Mouse (Mus musculus) liver, embryonic 12.5 days (tissue): ENCODE measurements at regions not wholly inside any gene's neighbourhood (a gene's known extent, or its start where the extent isn't known, plus 50 kb on each side); places are given as distances from the start of the nearest gene placed in this dataset.
A peak's percentile ranks its signal among the peaks of the same experiment; 100 is the strongest.

Experiments used
- ATAC-seq: fragments of 200-750 bp; cut with Nextera tagmentation; 2 replicates; pipeline ENCODE4 v1.8.0; 2017; ENCODE audit warnings: moderate number of reproducible peaks, mild to moderate bottlenecking, moderate library complexity
- H3K27ac ChIP-seq: fragments of 300-500 bp; sonication (generic); 2 replicates; pipeline ENCODE4 v1.5.1; 2016; ENCODE audit warnings: mild to moderate bottlenecking
- H3K27me3 ChIP-seq: fragments of 300-500 bp; sonication (generic); replicated peaks from 2 replicates; pipeline ENCODE4 v1.6.1; 2016; ENCODE audit warnings: mild to moderate bottlenecking, moderate library complexity
- H3K36me3 ChIP-seq: fragments of 300-500 bp; sonication (generic); 2 replicates; pipeline ENCODE4 v1.6.1; 2016; ENCODE audit warnings: mild to moderate bottlenecking, moderate library complexity
- H3K4me1 ChIP-seq: fragments of 300-500 bp; sonication (generic); 2 replicates; pipeline ENCODE4 v1.6.1; 2016
- H3K4me2 ChIP-seq: fragments of 300-500 bp; sonication (generic); 2 replicates; pipeline ENCODE4 v1.6.1; 2016; ENCODE audit warnings: mild to moderate bottlenecking, moderate library complexity
- H3K4me3 ChIP-seq: fragments of 300-500 bp; sonication (generic); 2 replicates; pipeline ENCODE4 v1.5.1; 2016; ENCODE audit warnings: mild to moderate bottlenecking, moderate library complexity
- H3K9ac ChIP-seq: fragments of 300-500 bp; sonication (generic); 2 replicates; pipeline ENCODE4 v1.6.1; 2016; ENCODE audit warnings: mild to moderate bottlenecking, moderate library complexity
- H3K9me3 ChIP-seq: fragments of 300-500 bp; sonication (generic); replicated peaks from 2 replicates; pipeline ENCODE4 v1.6.1; 2016; ENCODE audit warnings: mild to moderate bottlenecking, moderate library complexity
- WGBS: fragments of 180-500 bp; shearing (Covaris S2); methylation state at CpG from one replicate; pipeline ENCODE4 v1.1.7; 2016; ENCODE audit not compliant: insufficient replicate concordance; 5-methylcytosine and 5-hydroxymethylcytosine counted together

DNA sequence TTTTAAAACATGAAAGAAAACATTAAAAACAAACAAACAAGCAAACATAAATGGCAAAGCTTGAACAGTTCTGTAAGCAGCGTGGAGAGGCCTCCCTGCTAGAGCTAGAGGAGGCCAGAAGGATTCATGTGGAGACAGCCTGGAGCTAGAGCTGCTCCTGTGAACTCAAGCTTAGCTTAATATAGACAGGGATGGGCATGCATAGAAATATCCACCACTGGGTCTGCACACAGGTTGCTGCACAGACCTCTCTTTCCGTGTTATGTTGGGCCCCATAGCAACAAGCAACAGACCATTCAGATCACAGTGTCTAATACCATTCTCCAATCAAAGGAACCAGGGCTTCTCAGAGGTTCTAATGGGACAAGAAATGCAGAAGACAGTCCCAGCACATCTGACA lies 122.9 kb upstream of the Magi3 start:
- no peaks in the 10 kb centered on the region for H3K9me3 ChIP-seq
- H3K4me3 ChIP-seq: no peak overlapping the region
- H3K4me2 ChIP-seq: no peak overlapping the region
- no peaks in the 10 kb centered on the region for H3K36me3 ChIP-seq
- no peak overlapping the region for H3K27ac ChIP-seq
- 61% methylated on average over 2 of the region's 2 CpGs for whole genome bisulfite sequencing
- no peak for ATAC-seq
- H3K4me1 ChIP-seq: no peaks in the 10 kb centered on the region
- H3K9ac ChIP-seq: no peak overlapping the region
- no peaks in the 10 kb centered on the region for H3K27me3 ChIP-seq

DNA sequence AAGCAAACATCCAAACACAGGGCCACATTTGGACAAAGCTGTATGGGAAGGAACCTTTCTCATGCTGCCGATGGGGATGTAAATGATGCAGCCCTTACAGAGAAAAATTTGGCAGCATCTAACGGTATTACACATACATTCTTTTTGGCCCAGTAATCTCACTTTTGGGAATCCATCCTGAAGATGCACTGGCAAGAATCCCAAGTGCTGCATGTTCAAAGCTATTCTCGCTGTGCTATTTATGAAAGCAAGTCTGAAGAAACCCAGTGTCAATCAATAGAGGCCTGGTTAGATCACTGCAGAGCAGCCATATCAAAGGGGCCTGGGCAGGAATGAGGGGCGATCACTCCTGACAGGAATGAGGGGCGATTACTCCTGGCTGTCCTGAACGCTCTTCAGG lies 122.0 kb upstream of the Magi3 start:
- Histone ChIP-seq H3K27me3 (no peaks in the 10 kb centered on the region), H3K4me1 (no peaks in the 10 kb centered on the region), H3K27ac (no peak overlapping the region), H3K4me2 (no peak overlapping the region), H3K4me3 (no peak overlapping the region), H3K36me3 (no peaks in the 10 kb centered on the region), H3K9ac (no peak overlapping the region), H3K9me3 (no peaks in the 10 kb centered on the region)
- no peak for ATAC-seq
- WGBS: 74% methylated on average over 6 of the region's 6 CpGs

GRCm38 (mm10) chr3:104340331-104340730 lies 120.2 kb upstream of the Magi3 start:
- ATAC-seq: no peak
- Histone ChIP-seq H3K9me3 (no peaks in the 10 kb centered on the region), H3K4me1 (no peaks in the 10 kb centered on the region), H3K27me3 (no peaks in the 10 kb centered on the region), H3K36me3 (no peaks in the 10 kb centered on the region), H3K27ac (no peak overlapping the region), H3K4me3 (no peak overlapping the region), H3K9ac (no peak overlapping the region), H3K4me2 (no peak overlapping the region)
- WGBS: 33% methylated on average over 2 of the region's 2 CpGs

DNA sequence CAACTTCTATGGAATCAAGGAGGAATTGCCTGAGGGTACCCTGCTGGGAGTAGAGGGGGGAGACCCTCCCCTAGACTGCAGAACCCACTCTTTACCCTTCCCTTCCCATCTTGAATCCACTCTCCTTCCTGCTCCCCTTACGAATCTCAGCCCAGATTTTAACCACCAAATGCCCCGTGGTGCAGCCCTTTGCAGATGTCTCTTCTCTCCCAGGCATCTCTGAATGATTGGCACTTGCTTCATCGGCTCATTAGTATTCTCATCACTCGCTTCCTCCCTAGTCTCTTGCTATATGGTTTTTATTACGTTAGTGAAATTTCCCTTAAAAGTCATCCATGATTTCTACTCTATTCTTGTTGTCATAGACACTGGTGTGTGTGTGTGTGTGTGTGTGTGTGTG lies 116.7 kb upstream of the Magi3 start:
- H3K4me2 ChIP-seq: no peak overlapping the region
- no peak overlapping the region for H3K27ac ChIP-seq
- ATAC-seq: no peak
- H3K9me3 ChIP-seq: no peaks in the 10 kb centered on the region
- 63% methylated on average over 5 of the region's 5 CpGs for WGBS
- H3K4me1 ChIP-seq: no peaks in the 10 kb centered on the region
- no peak overlapping the region for H3K9ac ChIP-seq
- no peaks in the 10 kb centered on the region for H3K27me3 ChIP-seq
- H3K36me3 ChIP-seq: no peaks in the 10 kb centered on the region
- H3K4me3 ChIP-seq: no peak overlapping the region

DNA sequence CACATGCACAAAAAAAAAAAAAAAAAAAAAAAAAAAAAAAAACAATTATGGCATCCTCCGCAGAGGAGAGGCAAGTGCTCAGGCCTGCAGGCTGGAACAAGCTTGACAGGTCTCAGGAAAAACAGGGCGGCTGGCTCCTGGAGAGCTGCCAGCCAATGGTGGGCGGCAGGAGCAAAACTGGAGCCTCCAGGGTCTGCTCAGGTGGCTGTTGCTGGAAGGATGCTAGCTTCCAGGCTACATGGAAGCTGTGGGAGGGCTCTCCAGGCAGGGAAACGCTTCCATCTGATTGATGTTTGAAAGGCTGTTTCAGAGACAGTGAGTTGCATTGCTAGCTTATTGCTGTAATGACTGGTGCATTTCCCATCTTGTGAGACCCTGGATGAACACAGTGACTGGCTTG lies 116.1 kb upstream of the Magi3 start:
- WGBS: 57% methylated on average over 4 of the region's 4 CpGs
- no peak overlapping the region for H3K27ac ChIP-seq
- ATAC-seq: no peak

DNA sequence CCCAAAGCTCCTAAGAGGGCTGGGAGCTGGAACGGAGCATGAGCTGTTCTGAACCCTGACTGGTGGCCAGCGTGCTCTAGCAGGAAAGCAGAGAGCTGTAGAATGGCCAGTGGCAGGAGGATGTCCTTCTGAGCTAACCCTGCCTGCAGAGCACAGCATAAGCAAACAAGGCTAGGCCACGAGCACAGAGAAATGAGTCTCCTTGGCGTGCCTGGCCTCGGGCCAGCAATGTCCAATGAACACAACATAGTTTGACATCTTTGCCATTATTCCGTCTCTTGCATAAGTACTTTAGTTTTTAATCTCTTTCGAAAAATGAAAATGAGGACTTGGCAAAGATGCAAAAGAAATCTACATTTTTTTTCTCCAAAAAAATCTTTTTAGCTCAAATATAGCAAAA lies 114.6 kb upstream of the Magi3 start:
- Histone ChIP-seq H3K9ac (no peak overlapping the region), H3K36me3 (no peaks in the 10 kb centered on the region), H3K4me1 (no peaks in the 10 kb centered on the region), H3K27ac (no peak overlapping the region), H3K9me3 (no peaks in the 10 kb centered on the region), H3K27me3 (no peaks in the 10 kb centered on the region), H3K4me2 (no peak overlapping the region), H3K4me3 (no peak overlapping the region)
- ATAC-seq: no peak
- WGBS: 63% methylated on average over 7 of the region's 7 CpGs

More for the DNA sequence above, 116.1 kb upstream of the Magi3 start:
- no peaks in the 10 kb centered on the region for H3K4me1 ChIP-seq
- no peaks in the 10 kb centered on the region for H3K36me3 ChIP-seq
- H3K9me3 ChIP-seq: no peaks in the 10 kb centered on the region
- no peak overlapping the region for H3K9ac ChIP-seq
- H3K4me2 ChIP-seq: no peak overlapping the region
- H3K27me3 ChIP-seq: no peaks in the 10 kb centered on the region
- no peak overlapping the region for H3K4me3 ChIP-seq

DNA sequence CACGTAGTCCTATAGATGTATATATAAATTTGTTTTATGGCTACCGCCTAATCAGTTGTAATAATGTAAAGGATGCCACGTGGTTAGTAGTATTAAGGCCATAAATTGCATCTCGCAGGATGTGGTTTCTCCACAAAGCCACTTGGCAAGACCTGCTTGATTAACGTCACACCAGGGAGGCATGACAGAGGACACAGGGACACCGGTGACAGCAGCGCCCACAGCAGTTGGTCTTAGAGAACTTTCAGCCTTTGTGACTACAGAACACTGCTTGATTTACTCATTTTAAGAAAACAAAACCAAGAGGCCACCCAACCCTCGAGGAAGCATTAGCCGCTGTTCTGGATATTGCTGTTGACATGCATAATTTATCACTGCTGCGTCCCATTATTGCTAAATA lies 113.2 kb upstream of the Magi3 start:
- 67% methylated on average over 10 of the region's 10 CpGs for WGBS
- H3K27ac ChIP-seq: no peak overlapping the region
- no peaks in the 10 kb centered on the region for H3K36me3 ChIP-seq
- H3K4me2 ChIP-seq: no peak overlapping the region
- no peak for ATAC-seq
- H3K9ac ChIP-seq: no peak overlapping the region
- H3K9me3 ChIP-seq: no peaks in the 10 kb centered on the region
- 0 out of 2 replicates have a peak, but pooled peaks cover 1% of the 10 kb centered on the region for H3K4me1 ChIP-seq
- H3K27me3 ChIP-seq: no peaks in the 10 kb centered on the region
- no peak overlapping the region for H3K4me3 ChIP-seq

DNA sequence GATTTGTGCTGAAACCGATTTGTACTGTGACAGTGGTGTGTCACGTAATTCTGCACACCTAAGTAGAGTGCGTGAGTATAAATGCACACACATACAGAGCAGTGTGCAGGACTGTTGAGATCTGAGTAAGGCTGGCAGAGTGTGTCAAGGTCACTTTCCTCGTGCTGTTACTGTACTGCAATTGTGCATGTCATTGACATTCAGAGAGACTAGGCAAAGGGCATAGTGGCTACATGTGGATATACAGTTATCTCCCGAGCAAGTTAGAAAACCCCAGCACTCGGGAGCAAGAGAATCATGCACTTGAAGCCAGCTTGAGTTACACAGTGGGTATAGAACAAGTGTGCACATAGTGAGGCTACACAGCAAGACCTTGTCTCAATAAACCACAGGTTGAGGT lies 110.5 kb upstream of the Magi3 start:
- WGBS: 68% methylated on average over 6 of the region's 6 CpGs
- ATAC-seq: no peak
- no peak overlapping the region for H3K27ac ChIP-seq

GRCm38 (mm10) chr3:104327829-104328228 lies 107.7 kb upstream of the Magi3 start:
- H3K27ac ChIP-seq: no peak overlapping the region
- H3K4me3 ChIP-seq: no peak overlapping the region
- peaks cover 15% of the 10 kb centered on the region for H3K4me1 ChIP-seq
- WGBS: 48% methylated on average over 1 of the region's 1 CpGs
- no peaks in the 10 kb centered on the region for H3K27me3 ChIP-seq
- no peaks in the 10 kb centered on the region for H3K36me3 ChIP-seq
- H3K9ac ChIP-seq: no peak overlapping the region
- no peaks in the 10 kb centered on the region for H3K9me3 ChIP-seq
- peak overlapping the region; percentile 22; the same call in 1 of the 2 replicates for H3K4me2 ChIP-seq
- no peak for ATAC-seq

More for the DNA sequence above, 110.5 kb upstream of the Magi3 start:
- H3K4me3 ChIP-seq: no peak overlapping the region
- H3K4me1 ChIP-seq: peaks cover 15% of the 10 kb centered on the region
- H3K9ac ChIP-seq: no peak overlapping the region
- H3K36me3 ChIP-seq: no peaks in the 10 kb centered on the region
- no peaks in the 10 kb centered on the region for H3K27me3 ChIP-seq
- no peak overlapping the region for H3K4me2 ChIP-seq
- H3K9me3 ChIP-seq: no peaks in the 10 kb centered on the region

DNA sequence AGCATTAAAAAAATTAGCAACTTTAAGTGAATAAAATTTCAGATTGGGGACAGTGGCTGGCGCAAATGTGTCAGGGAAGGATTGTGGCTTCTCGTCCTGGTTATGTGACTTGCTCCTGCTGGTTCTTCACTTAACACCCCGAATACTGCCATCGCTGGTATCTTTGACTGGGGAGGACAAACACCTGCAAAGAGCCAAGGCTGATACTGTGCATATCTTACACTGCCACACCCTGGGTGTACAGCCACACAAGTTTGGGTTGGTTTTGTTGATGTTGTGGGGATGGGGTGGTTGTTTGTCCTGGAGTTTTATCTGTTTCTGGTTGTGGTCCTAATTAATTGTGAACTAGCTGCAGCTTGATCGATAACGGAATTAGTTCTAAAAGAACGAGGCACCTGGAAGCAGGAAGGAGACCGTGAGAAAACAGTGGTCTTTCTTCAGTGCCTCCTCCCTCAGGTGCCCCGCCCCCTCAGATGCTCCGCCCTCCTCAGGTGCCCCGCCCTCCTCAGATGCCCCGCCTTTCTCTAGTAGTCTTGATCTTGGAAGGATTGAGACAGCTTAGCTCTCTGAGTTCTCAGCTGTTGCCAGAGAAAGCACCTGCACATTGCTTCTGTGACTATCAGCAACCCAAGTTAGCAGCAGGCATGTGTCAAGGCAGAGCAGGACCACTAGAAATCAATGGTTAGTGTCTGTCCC lies 107.0 kb upstream of the Magi3 start:
- Histone ChIP-seq H3K4me2 (peak overlapping the region; percentile 22), H3K36me3 (no peaks in the 10 kb centered on the region), H3K27ac (no peak overlapping the region), H3K9ac (no peak overlapping the region), H3K9me3 (no peaks in the 10 kb centered on the region), H3K4me3 (no peak overlapping the region), H3K27me3 (no peaks in the 10 kb centered on the region), H3K4me1 (peaks cover 15% of the 10 kb centered on the region)
- WGBS: 48% methylated on average over 12 of the region's 12 CpGs
- ATAC-seq: peak; percentile 87

GRCm38 (mm10) chr3:104322591-104322990 lies 102.4 kb upstream of the Magi3 start:
- Histone ChIP-seq H3K4me3 (no peak overlapping the region), H3K27me3 (no peaks in the 10 kb centered on the region), H3K4me2 (no peak overlapping the region), H3K4me1 (peaks cover 21% of the 10 kb centered on the region), H3K36me3 (no peaks in the 10 kb centered on the region), H3K27ac (no peak overlapping the region), H3K9me3 (no peaks in the 10 kb centered on the region), H3K9ac (no peak overlapping the region)
- ATAC-seq: no peak
- 44% methylated on average over 2 of the region's 2 CpGs for WGBS

DNA sequence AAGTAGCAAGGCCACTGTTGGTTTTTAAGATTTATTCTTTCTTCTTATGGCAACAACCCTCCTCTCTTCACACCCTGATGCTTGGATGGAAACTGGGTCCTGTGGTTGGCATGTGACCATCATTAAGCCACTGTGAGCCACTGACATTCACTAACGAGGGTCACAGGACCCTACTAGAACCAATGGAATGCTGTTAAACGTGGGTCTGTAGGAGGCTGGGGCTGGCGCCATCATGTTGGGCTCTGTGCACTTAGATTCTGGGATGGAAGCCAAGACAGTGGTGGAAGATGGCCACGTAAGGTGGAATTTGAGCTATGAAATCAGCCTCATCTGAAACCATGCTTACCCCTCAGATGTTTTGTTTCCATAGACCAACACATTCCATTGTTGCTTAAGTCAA lies 100.2 kb upstream of the Magi3 start:
- Histone ChIP-seq H3K27ac (no peak overlapping the region), H3K4me1 (peaks cover 10% of the 10 kb centered on the region), H3K9ac (no peak overlapping the region), H3K36me3 (no peaks in the 10 kb centered on the region), H3K4me3 (no peak overlapping the region), H3K27me3 (no peaks in the 10 kb centered on the region), H3K4me2 (no peak overlapping the region), H3K9me3 (no peaks in the 10 kb centered on the region)
- no peak for ATAC-seq
- WGBS: 56% methylated on average over 4 of the region's 4 CpGs

DNA sequence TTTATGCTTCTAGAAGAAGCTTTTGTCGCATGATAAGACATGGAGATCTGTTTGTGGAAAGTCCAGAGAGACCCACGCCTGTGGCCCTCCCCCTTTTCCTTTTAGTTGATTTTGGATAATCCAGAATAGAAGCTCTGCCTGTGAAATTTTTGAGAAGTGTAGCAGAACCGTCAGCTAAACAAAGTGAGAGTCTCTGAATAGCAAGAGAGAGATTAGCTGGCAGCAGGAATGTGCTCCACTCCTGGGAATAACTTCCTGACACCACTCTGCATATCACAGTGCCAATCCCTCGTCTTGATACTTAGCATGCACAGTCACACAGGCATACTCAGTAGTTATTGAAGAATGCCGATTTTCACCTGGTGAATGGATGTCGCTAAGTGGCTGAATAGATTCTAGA lies 99.2 kb upstream of the Magi3 start:
- Histone ChIP-seq H3K36me3 (no peaks in the 10 kb centered on the region), H3K9ac (no peak overlapping the region), H3K4me1 (peaks cover 10% of the 10 kb centered on the region), H3K4me3 (no peak overlapping the region), H3K9me3 (no peaks in the 10 kb centered on the region), H3K27me3 (no peaks in the 10 kb centered on the region), H3K27ac (no peak overlapping the region), H3K4me2 (peak overlapping the region; percentile 4; the same call in 1 of the 2 replicates)
- ATAC-seq: no peak
- WGBS: 41% methylated on average over 6 of the region's 6 CpGs
